In genomic region chr12:85461913-85462663, GRCm38 (mm10) we compare ENCODE assay signal across 10 mouse cellular contexts. TPM values are rescaled to one million over a fixed set of nuclear protein-coding genes. Genes with fewer than 3 reads are reported as not detected.
DNase-seq lines count a peak whose midpoint lies in the region; ATAC-seq lines count a peak whose summit lies in the region.
"Had no signal": no experiment of that assay in that cellular context is flagged by ENCODE, and none has a peak within 500 bp of the region (broad histone marks: within the 10 kb centered on the region; RNA-seq: fewer than 3 reads in every experiment).

No protein-coding gene starts in this region.

- H3K9me3 ChIP-seq in heart, embryonic 11.5 days (replicated peaks; ENCODE audit: control insufficient read depth, low read length), result no peaks in the 10 kb centered on the region
- no peaks in the 10 kb centered on the region for H3K9me3 ChIP-seq in liver, embryonic 12.5 days (replicated peaks)
- H3K9me3 ChIP-seq in liver, embryonic 11.5 days (ENCODE audit: control insufficient read depth, low read length), result no peaks in the 10 kb centered on the region
- no peaks in the 10 kb centered on the region for H3K9me3 ChIP-seq in embryonic facial prominence, embryonic 14.5 days (ENCODE audit: control insufficient read depth, low read length)
- H3K9me3 ChIP-seq in midbrain, embryonic 14.5 days (ENCODE audit: control insufficient read depth, low read length), result no peaks in the 10 kb centered on the region

- H3K4me3 ChIP-seq in heart, embryonic 11.5 days (ENCODE audit: low read depth, low read length), result no peak overlapping the region
- no peak overlapping the region for H3K4me3 ChIP-seq in liver, embryonic 12.5 days
- H3K4me3 ChIP-seq in liver, embryonic 11.5 days (ENCODE audit: low read depth, low read length), result no peak overlapping the region
- no peak overlapping the region for H3K4me3 ChIP-seq in embryonic facial prominence, embryonic 14.5 days (ENCODE audit: low read depth, low read length)
- no peak overlapping the region for H3K4me3 ChIP-seq in midbrain, embryonic 14.5 days (replicated peaks; ENCODE audit: low read depth, low read length)
- H3K4me3 ChIP-seq: megakaryocyte, embryonic 14.5 days had no signal

- WGBS in heart, embryonic 11.5 days (ENCODE audit: insufficient replicate concordance), result 43% methylated on average over 21 of the region's 21 CpGs
- whole genome bisulfite sequencing in liver, embryonic 12.5 days (ENCODE audit: insufficient replicate concordance), result 50% methylated on average over 21 of the region's 21 CpGs
- WGBS in liver, embryonic 11.5 days, result 51% methylated on average over 21 of the region's 21 CpGs
- WGBS in embryonic facial prominence, embryonic 14.5 days, result 22% methylated on average over 21 of the region's 21 CpGs
- 50% methylated on average over 21 of the region's 21 CpGs for WGBS in midbrain, embryonic 14.5 days

- H3K4me2 ChIP-seq in heart, embryonic 11.5 days, result peak overlapping the region; percentile 34
- H3K4me2 ChIP-seq in liver, embryonic 12.5 days, result no peak overlapping the region
- H3K4me2 ChIP-seq in liver, embryonic 11.5 days, result no peak overlapping the region
- peak overlapping the region; percentile 41 for H3K4me2 ChIP-seq in embryonic facial prominence, embryonic 14.5 days (ENCODE audit: low read depth, low read length)
- 0 out of 2 replicates have a peak overlapping the region, but pooled peaks have one; percentile 8 for H3K4me2 ChIP-seq in midbrain, embryonic 14.5 days (ENCODE audit: low read length)

- H3K4me1 ChIP-seq in heart, embryonic 11.5 days (ENCODE audit: control insufficient read depth, insufficient read depth, low read length), result peaks cover 14% of the 10 kb centered on the region
- H3K4me1 ChIP-seq in liver, embryonic 12.5 days, result peaks cover 5% of the 10 kb centered on the region; the same call in 1 of the 2 replicates
- no peaks in the 10 kb centered on the region for H3K4me1 ChIP-seq in liver, embryonic 11.5 days (replicated peaks; ENCODE audit: control insufficient read depth, insufficient read depth, low read length)
- peaks cover 17% of the 10 kb centered on the region for H3K4me1 ChIP-seq in embryonic facial prominence, embryonic 14.5 days (ENCODE audit: control insufficient read depth, insufficient read depth, low read length)
- H3K4me1 ChIP-seq in midbrain, embryonic 14.5 days (ENCODE audit: control insufficient read depth, insufficient read depth, low read length), result no peaks in the 10 kb centered on the region

- H3K36me3 ChIP-seq in heart, embryonic 11.5 days (ENCODE audit: control insufficient read depth, insufficient read depth, low read length), result no peaks in the 10 kb centered on the region
- H3K36me3 ChIP-seq in liver, embryonic 12.5 days, result no peaks in the 10 kb centered on the region
- H3K36me3 ChIP-seq in liver, embryonic 11.5 days (ENCODE audit: control insufficient read depth, insufficient read depth, low read length), result no peaks in the 10 kb centered on the region
- no peaks in the 10 kb centered on the region for H3K36me3 ChIP-seq in embryonic facial prominence, embryonic 14.5 days (ENCODE audit: control insufficient read depth, insufficient read depth, low read length)
- no peaks in the 10 kb centered on the region for H3K36me3 ChIP-seq in midbrain, embryonic 14.5 days (ENCODE audit: control insufficient read depth, insufficient read depth, low read length)

- peak overlapping the region; percentile 50; the same call in 1 of the 2 replicates for H3K9ac ChIP-seq in heart, embryonic 11.5 days (ENCODE audit: low read depth, low read length)
- H3K9ac ChIP-seq in liver, embryonic 12.5 days, result no peak overlapping the region
- H3K9ac ChIP-seq in liver, embryonic 11.5 days (ENCODE audit: low read depth, low read length), result no peak overlapping the region
- H3K9ac ChIP-seq in embryonic facial prominence, embryonic 14.5 days (ENCODE audit: low read depth, low read length), result peak overlapping the region; percentile 39; the same call in 1 of the 2 replicates
- H3K9ac ChIP-seq in midbrain, embryonic 14.5 days (replicated peaks; ENCODE audit: low read length), result no peak overlapping the region

- ATAC-seq in heart, embryonic 11.5 days (replicated peaks; ENCODE audit: insufficient number of reproducible peaks, low FRiP score, low TSS enrichment), result no peak
- no peak for ATAC-seq in liver, embryonic 12.5 days
- ATAC-seq in liver, embryonic 11.5 days (replicated peaks; ENCODE audit: low FRiP score), result no peak
- peak; percentile 26; the same call in 1 of the 2 replicates for ATAC-seq in embryonic facial prominence, embryonic 14.5 days (ENCODE audit: low read depth)
- no peak for ATAC-seq in midbrain, embryonic 14.5 days (ENCODE audit: low FRiP score, low TSS enrichment)
- ATAC-seq: hindbrain, embryonic 16.5 days had no signal

- peak overlapping the region; percentile 17 for H3K27ac ChIP-seq in heart, embryonic 11.5 days (ENCODE audit: low read depth, low read length)
- 0 out of 2 replicates have a peak overlapping the region, but pooled peaks have one; percentile 37 for H3K27ac ChIP-seq in liver, embryonic 12.5 days
- no peak overlapping the region for H3K27ac ChIP-seq in liver, embryonic 11.5 days (ENCODE audit: low read depth, low read length)
- peak overlapping the region; percentile 66 for H3K27ac ChIP-seq in embryonic facial prominence, embryonic 14.5 days (replicated peaks; ENCODE audit: low read depth, low read length)
- no peak overlapping the region for H3K27ac ChIP-seq in midbrain, embryonic 14.5 days (replicated peaks; ENCODE audit: low read depth, low read length)

- DNase-seq in heart, postnatal 4 days, result no peak
- DNase-seq in liver, embryonic 11.5 days (ENCODE audit: low spot score), result no peak
- DNase-seq in embryonic facial prominence, embryonic 14.5 days (ENCODE audit: low spot score), result peak; percentile 66
- DNase-seq in midbrain, embryonic 14.5 days, result no peak
- DNase-seq in layer of hippocampus, adult 9-11 months, result no peak
- no peak for DNase-seq in urinary bladder, postnatal 14 days (ENCODE audit: low spot score)

- H3K27me3 ChIP-seq in heart, embryonic 11.5 days (ENCODE audit: control insufficient read depth, insufficient read depth, low read length), result no peaks in the 10 kb centered on the region
- H3K27me3 ChIP-seq in liver, embryonic 12.5 days (replicated peaks), result peaks cover 54% of the 10 kb centered on the region
- no peaks in the 10 kb centered on the region; the same call in 1 of the 2 replicates for H3K27me3 ChIP-seq in liver, embryonic 11.5 days (replicated peaks; ENCODE audit: control insufficient read depth, insufficient read depth, low read length)
- H3K27me3 ChIP-seq in embryonic facial prominence, embryonic 14.5 days (replicated peaks; ENCODE audit: control insufficient read depth, insufficient read depth, low read length), result no peaks in the 10 kb centered on the region
- no peaks in the 10 kb centered on the region for H3K27me3 ChIP-seq in midbrain, embryonic 14.5 days (ENCODE audit: control insufficient read depth, insufficient read depth, low read length)

RNA-seq across cellular contexts. Expression of gene Fos, which starts 11.6 kb away (rescaled TPM):
- polyA plus RNA-seq in heart, embryonic 11.5 days (2014; fragmentation: Nextera tagmentation; extraction: Ambion mirVana), result 4.5 and 6.3 TPM in 2 replicates
- 1 to 10 TPM; 5.6 to 9.9 TPM for total RNA-seq in heart, postnatal 4 days (2021)
- polyA plus RNA-seq in liver, embryonic 12.5 days (2016; fragmentation: Nextera tagmentation; extraction: Ambion mirVana), result 1.4 and 1.5 TPM in 2 replicates
- 1.3 and 1.6 TPM in 2 replicates for polyA plus RNA-seq in liver, embryonic 11.5 days (2014; fragmentation: Nextera tagmentation; extraction: Ambion mirVana)
- 11.2 and 12.6 TPM in 2 replicates for polyA plus RNA-seq in embryonic facial prominence, embryonic 14.5 days (2014; fragmentation: Nextera tagmentation; extraction: Ambion mirVana)
- polyA plus RNA-seq in midbrain, embryonic 14.5 days (2014; fragmentation: Nextera tagmentation; extraction: Ambion mirVana), result 1.1 and 1.2 TPM in 2 replicates

Comparison
In these comparisons a context has a peak if more than half of its experiments do, and no peak if none do; other contexts are left out.
1. H3K27ac ChIP-seq: peak in heart, embryonic 11.5 days (single experiment), liver, embryonic 12.5 days (single experiment) and embryonic facial prominence, embryonic 14.5 days (single experiment); none in liver, embryonic 11.5 days (single experiment) and midbrain, embryonic 14.5 days (single experiment).
2. H3K4me2 ChIP-seq: peak in heart, embryonic 11.5 days (single experiment), embryonic facial prominence, embryonic 14.5 days (single experiment) and midbrain, embryonic 14.5 days (single experiment); none in liver, embryonic 12.5 days (single experiment) and liver, embryonic 11.5 days (single experiment).
3. H3K9ac ChIP-seq: peak in heart, embryonic 11.5 days (single experiment) and embryonic facial prominence, embryonic 14.5 days (single experiment); none in liver, embryonic 12.5 days (single experiment), liver, embryonic 11.5 days (single experiment) and midbrain, embryonic 14.5 days (single experiment).